Mouse (Mus musculus): ENCODE results near the gene Cnot6l.

- TF ChIP-seq POLR2A (IDR thresholded peaks at IDR 0.05; ENCODE audit: low read depth, low read length) = no peak
- TF ChIP-seq CTCF (IDR thresholded peaks at IDR 0.05; ENCODE audit: extremely low read depth, insufficient read depth, insufficient read length, insufficient replicate concordance) = no peak
Observed at GRCm38 (mm10) chr5:96036125-96036672, 127.8 kb downstream of the Cnot6l start.

Measured in spleen, adult 2 months (tissue).